Mouse (Mus musculus) CH12.LX (cell line): ENCODE results near the gene Tpd52l2. TPM values are rescaled to one million over a fixed set of nuclear protein-coding genes. Genes with fewer than 3 reads are reported as not detected.
A peak's percentile ranks its signal among the peaks of the same experiment; 100 is the strongest.

ENCODE experiments used
- DNase-seq: peaks from one replicate; pipeline ENCODE4 v3.0.0-alpha.2; 2013; ENCODE audit errors: extremely low read depth
- H3K27ac ChIP-seq: 2 replicates; pipeline ENCODE4 v1.5.1; 2012; ENCODE audit warnings: low read depth, mild to moderate bottlenecking, control low read depth, moderate library complexity; ENCODE audit not compliant: insufficient read depth
- H3K27me3 ChIP-seq: replicated peaks from 2 replicates; pipeline ENCODE3; 2012; ENCODE audit warnings: inconsistent platforms
- H3K36me3 ChIP-seq, 2 experiments: replicated peaks in 1 of 2; 2 replicates each; pipeline versions ENCODE3 to v1.6.1; 2012; ENCODE audit warnings: inconsistent platforms in 1 of 2, low read length in 1 of 2, mild to moderate bottlenecking in 1 of 2, mixed read lengths in 1 of 2, moderate library complexity in 1 of 2; ENCODE audit not compliant: control insufficient read depth in 1 of 2, insufficient read depth in 1 of 2
- H3K4me1 ChIP-seq, 2 experiments: 2 replicates each; pipeline ENCODE4 v1.6.1; 2012; ENCODE audit warnings: inconsistent platforms in 1 of 2, moderate library complexity in 1 of 2; ENCODE audit not compliant: insufficient read depth in 2 of 2, control insufficient read depth in 1 of 2
- H3K4me2 ChIP-seq: 2 replicates; pipeline ENCODE4 v1.6.1; 2012; ENCODE audit warnings: low read depth, mild to moderate bottlenecking, control low read depth; ENCODE audit not compliant: poor library complexity, insufficient read depth, severe bottlenecking
- H3K4me3 ChIP-seq, 3 experiments: fragments of 150-350 bp in 1 of 3; sonication (generic) in 1 of 3; replicated peaks in 1 of 3; 2 replicates each; pipeline versions ENCODE3 to v1.5.1; 2011 to 2012; ENCODE audit warnings: low read depth in 2 of 3, low read length in 2 of 3, mild to moderate bottlenecking in 2 of 3, moderate library complexity in 2 of 3, control low read depth in 1 of 3, improper control_type of control experiment in 1 of 3, inconsistent platforms in 1 of 3, mixed read lengths in 1 of 3; ENCODE audit not compliant: poor library complexity in 1 of 3
- H3K79me2 ChIP-seq: replicated peaks from 2 replicates; pipeline ENCODE4 v1.6.1; 2012; ENCODE audit warnings: mild to moderate bottlenecking, moderate library complexity; ENCODE audit not compliant: control insufficient read depth, poor library complexity, insufficient read depth, severe bottlenecking; ENCODE audit errors: extremely low read depth
- H3K9ac ChIP-seq: 2 replicates; pipeline ENCODE4 v1.6.1; 2012; ENCODE audit warnings: low read depth, mild to moderate bottlenecking, control low read depth, moderate library complexity; ENCODE audit not compliant: insufficient read depth
- H3K9me3 ChIP-seq: replicated peaks from 2 replicates; pipeline ENCODE3; 2012; ENCODE audit warnings: low read length, inconsistent platforms, mixed read lengths
- CHD1 ChIP-seq: IDR thresholded peaks from 2 replicates; pipeline ENCODE4 v1.6.1; 2012; ENCODE audit warnings: low read depth, low read length, improper control_type of control experiment, inconsistent platforms
- ELF1 ChIP-seq: IDR thresholded peaks from 2 replicates; pipeline ENCODE4 v1.6.1; 2014; ENCODE audit warnings: low read depth, mild to moderate bottlenecking, inconsistent platforms, low read length, improper control_type of control experiment
- ETS1 ChIP-seq: conservative IDR thresholded peaks from 2 replicates; pipeline ENCODE4 v1.6.1; 2012; ENCODE audit warnings: low read depth, mild to moderate bottlenecking, inconsistent platforms, low read length, improper control_type of control experiment, moderate library complexity
- GABPA ChIP-seq: IDR thresholded peaks from 2 replicates; pipeline ENCODE4 v1.6.1; 2012; ENCODE audit warnings: low read depth, low read length, improper control_type of control experiment, inconsistent platforms; ENCODE audit not compliant: insufficient replicate concordance
- JUN ChIP-seq: IDR thresholded peaks from 2 replicates; pipeline ENCODE4 v1.6.1; 2011; ENCODE audit warnings: low read depth, mild to moderate bottlenecking, low read length, improper control_type of control experiment, moderate library complexity; ENCODE audit not compliant: insufficient read depth
- JUND ChIP-seq: conservative IDR thresholded peaks from 2 replicates; pipeline ENCODE4 v1.6.1; 2011; ENCODE audit warnings: low read depth, low read length, improper control_type of control experiment
- KAT2A ChIP-seq: IDR thresholded peaks from 2 replicates; pipeline ENCODE4 v1.6.1; 2012; ENCODE audit warnings: low read length, improper control_type of control experiment, inconsistent platforms; ENCODE audit not compliant: insufficient replicate concordance
- MAFK ChIP-seq: IDR thresholded peaks from 2 replicates; pipeline ENCODE4 v1.6.1; 2011; ENCODE audit warnings: low read length, improper control_type of control experiment; ENCODE audit not compliant: insufficient replicate concordance
- MEF2A ChIP-seq: IDR thresholded peaks from 2 replicates; pipeline ENCODE4 v1.6.1; 2014; ENCODE audit warnings: low read depth, mild to moderate bottlenecking, inconsistent platforms, low read length, improper control_type of control experiment, borderline replicate concordance
- MXI1 ChIP-seq: IDR thresholded peaks from 2 replicates; pipeline ENCODE4 v1.6.1; 2011; ENCODE audit warnings: mild to moderate bottlenecking, low read depth, low read length, improper control_type of control experiment
- MYC ChIP-seq: IDR thresholded peaks from 2 replicates; pipeline ENCODE4 v1.6.1; 2011; ENCODE audit warnings: low read depth, mild to moderate bottlenecking, improper control_type of control experiment, low read length
- NELFE ChIP-seq: IDR thresholded peaks from 2 replicates; pipeline ENCODE4 v1.6.1; 2011; ENCODE audit warnings: low read depth, low read length, improper control_type of control experiment
- POLR2A ChIP-seq: IDR thresholded peaks from 2 replicates; pipeline ENCODE4 v1.6.1; 2011; ENCODE audit warnings: low read depth, mild to moderate bottlenecking, improper control_type of control experiment, low read length
- POLR2AphosphoS2 ChIP-seq: IDR thresholded peaks from 2 replicates; pipeline ENCODE4 v1.6.1; 2011; ENCODE audit warnings: low read depth, low read length, improper control_type of control experiment
- RAD21 ChIP-seq: IDR thresholded peaks from 2 replicates; pipeline ENCODE4 v1.6.1; 2011; ENCODE audit warnings: low read depth, mild to moderate bottlenecking, low read length, improper control_type of control experiment, moderate library complexity
- SMC3 ChIP-seq: IDR thresholded peaks from 2 replicates; pipeline ENCODE4 v1.6.1; 2011; ENCODE audit warnings: low read depth, low read length, improper control_type of control experiment
- TBP ChIP-seq: conservative IDR thresholded peaks from 2 replicates; pipeline ENCODE4 v1.6.1; 2011; ENCODE audit warnings: low read depth, low read length, improper control_type of control experiment
- UBTF ChIP-seq: IDR thresholded peaks from 2 replicates; pipeline ENCODE4 v1.6.1; 2012; ENCODE audit warnings: low read depth, mild to moderate bottlenecking, inconsistent platforms, low read length, improper control_type of control experiment, moderate library complexity
- USF1 ChIP-seq: IDR thresholded peaks from 2 replicates; pipeline ENCODE4 v1.6.1; 2014; ENCODE audit warnings: low read depth, mild to moderate bottlenecking, inconsistent platforms, low read length, improper control_type of control experiment
- USF2 ChIP-seq: conservative IDR thresholded peaks from 2 replicates; pipeline ENCODE4 v1.6.1; 2011; ENCODE audit warnings: low read depth, low read length, improper control_type of control experiment
- ZC3H11A ChIP-seq: IDR thresholded peaks from 2 replicates; pipeline ENCODE4 v1.6.1; 2012; ENCODE audit warnings: low read depth, mild to moderate bottlenecking, inconsistent platforms, low read length, improper control_type of control experiment
- ZKSCAN1 ChIP-seq: IDR thresholded peaks from 2 replicates; pipeline ENCODE4 v1.6.1; 2012; ENCODE audit warnings: low read depth, inconsistent platforms, low read length, improper control_type of control experiment, borderline replicate concordance
- ZMIZ1 ChIP-seq: IDR thresholded peaks from 2 replicates; pipeline ENCODE4 v1.6.1; 2012; ENCODE audit warnings: low read depth, mild to moderate bottlenecking, inconsistent platforms, low read length, improper control_type of control experiment
- dilution Hi-C: fragments of 300-500 bp; cut with MboI; formaldehyde crosslinking; loops from 2 replicates; pipeline ENCODE4 v1.14.3; 2020; ENCODE audit warnings: low sequenced_read_pairs; ENCODE audit not compliant: extremely low pct_unique_long_range_greater_than_20kb, extremely low pct_ligation_motif_present
- in situ Hi-C: fragments of 300-500 bp; cut with MboI; formaldehyde crosslinking; loops from 3 replicates; pipeline ENCODE4 v1.14.3; 2019; ENCODE audit warnings: low sequenced_read_pairs, low pct_ligation_motif_present, low pct_unique_long_range_greater_than_20kb, mixed read lengths
- polyA plus RNA-seq: library from polyadenylated mRNA; unstranded; fragments of >175 nt; gene quantifications from 2 replicates; pipeline ENCODE4 v1.2.1, GENCODE M21; 2012; ENCODE audit warnings: low read depth; ENCODE audit not compliant: insufficient read length
- total RNA-seq, 2 experiments: library from RNA; depleted of rRNA; stranded (reverse); fragments of 300-350 nt in 1 of 2; fragments of >200 nt in 1 of 2; gene quantifications; 2 replicates each; pipeline ENCODE4 v1.2.3; 2012 to 2014

Gene Tpd52l2
- total and polyA plus RNA-seq, 3 experiments = 80.7 to 126 (median 92.0) TPM

- no peaks in the 10 kb centered on the region for H3K9me3 ChIP-seq
- H3K9ac ChIP-seq = no peak overlapping the region
- TF ChIP-seq USF1 = no peak
- H3K4me2 ChIP-seq = no peak overlapping the region
- in situ Hi-C loops (no loop called here), dilution Hi-C loops (no loop called here)
- H3K36me3 ChIP-seq = peaks cover 81 to 95% of the 10 kb centered on the region in 2 experiments
- no peaks in the 10 kb centered on the region for H3K27me3 ChIP-seq
- H3K4me1 ChIP-seq = peaks cover 0 to 7% of the 10 kb centered on the region in 2 experiments; a peak in 1 of 4 replicates
- 0 out of 2 replicates have a peak, but pooled peaks cover 6% of the 10 kb centered on the region for H3K79me2 ChIP-seq
- no peak overlapping the region for H3K27ac ChIP-seq
- H3K4me3 ChIP-seq = no peak overlapping the region
- DNase-seq = no peak
Observed at GRCm38 (mm10) chr2:181511231-181511630, 14.3 kb downstream of the Tpd52l2 start.

- H3K9me3 ChIP-seq = no peaks in the 10 kb centered on the region
- peak overlapping the region; percentile 92 for H3K9ac ChIP-seq
- H3K4me1 ChIP-seq = peaks cover 7 to 36% of the 10 kb centered on the region in 2 experiments; a peak in 3 of 4 replicates
- no peaks in the 10 kb centered on the region for H3K27me3 ChIP-seq
- peaks cover 30 to 55% of the 10 kb centered on the region in 2 experiments for H3K36me3 ChIP-seq
- DNase-seq = no peak
- dilution Hi-C loops (no loop called here), in situ Hi-C loops (no loop called here)
- H3K4me3 ChIP-seq = peak overlapping the region; percentile 12 to 90 (median 78)
- H3K79me2 ChIP-seq = peaks cover 39% of the 10 kb centered on the region
- peak overlapping the region; percentile 35 for H3K27ac ChIP-seq
- H3K4me2 ChIP-seq = peak overlapping the region; percentile 63; the same call in 1 of the 2 replicates
- TF ChIP-seq CHD1 (0 out of 2 replicates have a peak, but pooled peaks have one; percentile 36), ETS1 (no peak)
Observed at GRCm38 (mm10) chr2:181519201-181519600, 22.3 kb downstream of the Tpd52l2 start.

GRCm38 (mm10) chr2:181520118-181520935 is 23.4 kb downstream of the Tpd52l2 start, which contains the start of gene Dnajc5:
TSS of gene Dnajc5 (plus strand) at chr2:181520485.
- peaks cover 7 to 39% of the 10 kb centered on the region in 2 experiments; a peak in 3 of 4 replicates for H3K4me1 ChIP-seq
- in situ Hi-C loops (no loop called here), dilution Hi-C loops (no loop called here)
- H3K27me3 ChIP-seq = no peaks in the 10 kb centered on the region
- no peaks in the 10 kb centered on the region for H3K9me3 ChIP-seq
- peak within 1 kb of the TSS; percentile 88 for H3K27ac ChIP-seq
- peaks cover 22 to 53% of the 10 kb centered on the region in 2 experiments for H3K36me3 ChIP-seq
- H3K9ac ChIP-seq = peak within 1 kb of the TSS; percentile 97
- peaks cover 50% of the 10 kb centered on the region for H3K79me2 ChIP-seq
- peak; percentile 98 for DNase-seq
- peak within 1 kb of the TSS; percentile 85 for H3K4me2 ChIP-seq
- peak within 1 kb of the TSS; percentile 78 to 97 (median 90) for H3K4me3 ChIP-seq
- peak; percentile 57 for TF ChIP-seq MXI1
- no peak for TF ChIP-seq RAD21
- TF ChIP-seq ZKSCAN1 = no peak
- no peak for TF ChIP-seq KAT2A
- no peak for TF ChIP-seq SMC3
- TF ChIP-seq ETS1 = no peak
- TF ChIP-seq MYC = no peak
- TF ChIP-seq UBTF = peak; percentile 85
- peak; percentile 73 for TF ChIP-seq NELFE
- no peak for TF ChIP-seq USF2
- no peak for TF ChIP-seq ZC3H11A
- TF ChIP-seq POLR2AphosphoS2 = no peak
- peak; percentile 94 for TF ChIP-seq POLR2A
- no peak for TF ChIP-seq GABPA
- no peak for TF ChIP-seq JUND
- peak; percentile 86 for TF ChIP-seq ELF1
- no peak for TF ChIP-seq JUN
- TF ChIP-seq MEF2A = no peak
- peak; percentile 77; the same call in 1 of the 2 replicates for TF ChIP-seq TBP
- TF ChIP-seq MAFK = no peak
- TF ChIP-seq ZMIZ1 = peak; percentile 82
